Mouse (Mus musculus): ENCODE data around the gene Kin. TPM values are rescaled to one million over a fixed set of nuclear protein-coding genes. Genes with fewer than 3 reads are reported as not detected.

Kin gene
- polyA plus RNA-seq, 1 experiment from 2014 or later: 36.7 TPM

- no peak for ATAC-seq
- Histone ChIP-seq H3K36me3 (ENCODE audit: control insufficient read depth, insufficient read depth, low read length) (no peaks in the 10 kb centered on the region), H3K4me3 (ENCODE audit: low read depth, low read length) (no peak overlapping the region), H3K27ac (ENCODE audit: low read depth, low read length) (no peak overlapping the region), H3K9ac (ENCODE audit: low read length) (no peak overlapping the region), H3K27me3 (replicated peaks; ENCODE audit: control insufficient read depth, insufficient read depth, low read length) (no peaks in the 10 kb centered on the region), H3K4me2 (ENCODE audit: low read length) (no peak overlapping the region), H3K4me1 (ENCODE audit: control insufficient read depth, insufficient read depth, low read length) (no peaks in the 10 kb centered on the region), H3K9me3 (replicated peaks; ENCODE audit: control insufficient read depth, low read length) (no peaks in the 10 kb centered on the region)
- WGBS: 81% methylated on average over 4 of the region's 4 CpGs
- no peak for DNase-seq (ENCODE audit: low spot score)
Observed at GRCm38 (mm10) chr2:10128571-10128970, 48.2 kb downstream of the Kin start.

- no peak overlapping the region for H3K4me2 ChIP-seq (ENCODE audit: low read length)
- no peaks in the 10 kb centered on the region for H3K36me3 ChIP-seq (ENCODE audit: control insufficient read depth, insufficient read depth, low read length)
- ATAC-seq: no peak
- no peak overlapping the region for H3K4me3 ChIP-seq (ENCODE audit: low read depth, low read length)
- H3K27ac ChIP-seq (ENCODE audit: low read depth, low read length): no peak overlapping the region
- WGBS: 79% methylated on average over 8 of the region's 8 CpGs
- no peaks in the 10 kb centered on the region for H3K9me3 ChIP-seq (replicated peaks; ENCODE audit: control insufficient read depth, low read length)
- no peaks in the 10 kb centered on the region for H3K27me3 ChIP-seq (replicated peaks; ENCODE audit: control insufficient read depth, insufficient read depth, low read length)
- no peak overlapping the region for H3K9ac ChIP-seq (ENCODE audit: low read length)
- H3K4me1 ChIP-seq (ENCODE audit: control insufficient read depth, insufficient read depth, low read length): no peaks in the 10 kb centered on the region
- no peak for DNase-seq (ENCODE audit: low spot score)
Observed at GRCm38 (mm10) chr2:10130341-10130990, 50.1 kb downstream of the Kin start.

- Histone ChIP-seq H3K27ac (ENCODE audit: low read depth, low read length) (no peak within 1 kb of the TSS), H3K4me2 (ENCODE audit: low read length) (no peak within 1 kb of the TSS), H3K4me3 (ENCODE audit: low read depth, low read length) (no peak within 1 kb of the TSS), H3K4me1 (ENCODE audit: control insufficient read depth, insufficient read depth, low read length) (no peaks in the 10 kb centered on the region), H3K9ac (ENCODE audit: low read length) (no peak within 1 kb of the TSS), H3K36me3 (ENCODE audit: control insufficient read depth, insufficient read depth, low read length) (no peaks in the 10 kb centered on the region), H3K27me3 (replicated peaks; ENCODE audit: control insufficient read depth, insufficient read depth, low read length) (no peaks in the 10 kb centered on the region), H3K9me3 (replicated peaks; ENCODE audit: control insufficient read depth, low read length) (no peaks in the 10 kb centered on the region)
- no peak for DNase-seq (ENCODE audit: low spot score)
- no peak for ATAC-seq
- 93% methylated on average over 4 of the region's 4 CpGs for WGBS
Observed at GRCm38 (mm10) chr2:10131296-10131695, 50.9 kb downstream of the Kin start, which contains the start of gene Itih2. Gene Itih2, minus strand, starts transcription at chr2:10131396.

GRCm38 (mm10) chr2:10132128-10132527 lies 51.7 kb downstream of the Kin start:
- Histone ChIP-seq H3K4me1 (ENCODE audit: control insufficient read depth, insufficient read depth, low read length) (no peaks in the 10 kb centered on the region), H3K27ac (ENCODE audit: low read depth, low read length) (no peak overlapping the region), H3K4me2 (ENCODE audit: low read length) (no peak overlapping the region), H3K4me3 (ENCODE audit: low read depth, low read length) (no peak overlapping the region), H3K36me3 (ENCODE audit: control insufficient read depth, insufficient read depth, low read length) (no peaks in the 10 kb centered on the region), H3K9ac (ENCODE audit: low read length) (no peak overlapping the region), H3K9me3 (replicated peaks; ENCODE audit: control insufficient read depth, low read length) (no peaks in the 10 kb centered on the region), H3K27me3 (replicated peaks; ENCODE audit: control insufficient read depth, insufficient read depth, low read length) (no peaks in the 10 kb centered on the region)
- DNase-seq (ENCODE audit: low spot score): peak; percentile 23
- ATAC-seq: peak; percentile 50
- 51% methylated on average over 1 of the region's 1 CpGs for WGBS

GRCm38 (mm10) chr2:10133941-10134340 lies 53.5 kb downstream of the Kin start:
- Histone ChIP-seq H3K27me3 (replicated peaks; ENCODE audit: control insufficient read depth, insufficient read depth, low read length) (no peaks in the 10 kb centered on the region), H3K9me3 (replicated peaks; ENCODE audit: control insufficient read depth, low read length) (no peaks in the 10 kb centered on the region), H3K27ac (ENCODE audit: low read depth, low read length) (no peak overlapping the region), H3K4me2 (ENCODE audit: low read length) (no peak overlapping the region), H3K36me3 (ENCODE audit: control insufficient read depth, insufficient read depth, low read length) (no peaks in the 10 kb centered on the region), H3K4me3 (ENCODE audit: low read depth, low read length) (no peak overlapping the region), H3K9ac (ENCODE audit: low read length) (no peak overlapping the region), H3K4me1 (ENCODE audit: control insufficient read depth, insufficient read depth, low read length) (no peaks in the 10 kb centered on the region)
- DNase-seq (ENCODE audit: low spot score): no peak
- ATAC-seq: no peak
- 83% methylated on average over 6 of the region's 6 CpGs for WGBS

GRCm38 (mm10) chr2:10137320-10137719 lies 56.9 kb downstream of the Kin start:
- WGBS: 84% methylated on average over 2 of the region's 2 CpGs
- Histone ChIP-seq H3K36me3 (ENCODE audit: control insufficient read depth, insufficient read depth, low read length) (no peaks in the 10 kb centered on the region), H3K4me3 (ENCODE audit: low read depth, low read length) (no peak overlapping the region), H3K27me3 (replicated peaks; ENCODE audit: control insufficient read depth, insufficient read depth, low read length) (no peaks in the 10 kb centered on the region), H3K27ac (ENCODE audit: low read depth, low read length) (no peak overlapping the region), H3K9ac (ENCODE audit: low read length) (no peak overlapping the region), H3K4me1 (ENCODE audit: control insufficient read depth, insufficient read depth, low read length) (no peaks in the 10 kb centered on the region), H3K9me3 (replicated peaks; ENCODE audit: control insufficient read depth, low read length) (no peaks in the 10 kb centered on the region), H3K4me2 (ENCODE audit: low read length) (no peak overlapping the region)
- ATAC-seq: no peak
- DNase-seq (ENCODE audit: low spot score): no peak

- H3K4me1 ChIP-seq (ENCODE audit: control insufficient read depth, insufficient read depth, low read length): no peaks in the 10 kb centered on the region
- DNase-seq (ENCODE audit: low spot score): no peak
- no peaks in the 10 kb centered on the region for H3K27me3 ChIP-seq (replicated peaks; ENCODE audit: control insufficient read depth, insufficient read depth, low read length)
- H3K9me3 ChIP-seq (replicated peaks; ENCODE audit: control insufficient read depth, low read length): no peaks in the 10 kb centered on the region
- H3K9ac ChIP-seq (ENCODE audit: low read length): no peak overlapping the region
- H3K36me3 ChIP-seq (ENCODE audit: control insufficient read depth, insufficient read depth, low read length): no peaks in the 10 kb centered on the region
- H3K27ac ChIP-seq (ENCODE audit: low read depth, low read length): no peak overlapping the region
- ATAC-seq: no peak
- WGBS: 74% methylated on average over 5 of the region's 5 CpGs
- H3K4me2 ChIP-seq (ENCODE audit: low read length): no peak overlapping the region
- H3K4me3 ChIP-seq (ENCODE audit: low read depth, low read length): no peak overlapping the region
Observed at GRCm38 (mm10) chr2:10140456-10140855, 60.1 kb downstream of the Kin start.

Other genes starting within 250 kb of the Kin start
- 0.19 TPM in 1 of 2 replicates, not detected in the other for gene 4930412O13Rik, start 199.3 kb upstream of the Kin start, polyA plus RNA-seq (2014; fragmentation: Nextera tagmentation; extraction: Ambion mirVana)
- 0.24 TPM in 1 of 2 replicates, not detected in the other for gene 9230102O04Rik, start 191.1 kb upstream of the Kin start, polyA plus RNA-seq (2014; fragmentation: Nextera tagmentation; extraction: Ambion mirVana)
- 1.4 and 2.2 TPM in 2 replicates for gene Gata3, start 190.6 kb upstream of the Kin start, polyA plus RNA-seq (2014; fragmentation: Nextera tagmentation; extraction: Ambion mirVana)
- gene Taf3, start 32.0 kb upstream of the Kin start, polyA plus RNA-seq (2014; fragmentation: Nextera tagmentation; extraction: Ambion mirVana): 10.9 and 13.2 TPM in 2 replicates
- 639 and 699 TPM in 2 replicates for gene Atp5c1, start 83 bp upstream of the Kin start, polyA plus RNA-seq (2014; fragmentation: Nextera tagmentation; extraction: Ambion mirVana)
- 1.4 and 3.0 TPM in 2 replicates for gene Itih2, start 50.8 kb downstream of the Kin start, polyA plus RNA-seq (2014; fragmentation: Nextera tagmentation; extraction: Ambion mirVana)
- gene Itih5, start 73.0 kb downstream of the Kin start, polyA plus RNA-seq (2014; fragmentation: Nextera tagmentation; extraction: Ambion mirVana): 3.4 and 5.8 TPM in 2 replicates